Mouse (Mus musculus) heart, adult 2 months (tissue): ENCODE measurements around the gene Srgap2.

ENCODE experiments used
- CTCF ChIP-seq: fragments of 200-600 bp; IDR thresholded peaks from 2 replicates; pipeline ENCODE4 v1.8.1; 2022; ENCODE audit warnings: antibody characterized with exemption, mild to moderate bottlenecking, moderate library complexity
- EP300 ChIP-seq: fragments of 200-500 bp; IDR thresholded peaks from 2 replicates; pipeline ENCODE4 v1.6.1; 2011; ENCODE audit warnings: low read depth, low read length, control low read depth; ENCODE audit not compliant: insufficient read depth

DNA sequence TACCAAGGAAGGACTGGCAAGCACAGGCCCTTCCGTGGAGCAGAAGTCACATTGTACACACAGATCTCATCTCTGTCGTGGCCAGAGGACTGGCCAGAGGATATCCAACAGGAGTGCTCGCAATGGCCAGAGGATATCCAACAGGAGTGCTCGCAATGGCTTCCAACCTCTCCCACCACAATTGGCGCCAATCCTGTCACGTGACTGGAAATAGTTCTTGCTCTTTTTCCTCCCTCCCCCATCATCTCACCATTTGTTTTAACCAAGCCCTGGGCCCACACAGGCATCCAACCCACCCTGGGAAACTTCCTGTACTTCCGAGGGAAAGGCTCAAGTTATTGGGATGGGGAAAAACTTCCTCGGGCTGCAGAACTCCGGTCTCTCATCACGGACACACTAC is 258.4 kb downstream of the Srgap2 start:
- TF ChIP-seq EP300 = no peak
- TF ChIP-seq CTCF = no peak
